Mouse (Mus musculus) bone marrow macrophage, adult 2 months (primary cell): Measurements from ENCODE around the gene Ppp2r5d. TPM values are rescaled to one million over a fixed set of nuclear protein-coding genes. Genes with fewer than 3 reads are reported as not detected.

Experiments
- H3K27ac ChIP-seq: 2 replicates; pipeline ENCODE4 v1.5.1; 2012; ENCODE audit warnings: low read depth, low read length; ENCODE audit not compliant: insufficient read depth
- H3K4me1 ChIP-seq: 2 replicates; pipeline ENCODE4 v1.6.1; 2012; ENCODE audit warnings: low read length; ENCODE audit not compliant: control insufficient read depth, insufficient read depth
- H3K4me3 ChIP-seq: 2 replicates; pipeline ENCODE4 v1.5.1; 2012; ENCODE audit warnings: mild to moderate bottlenecking, low read length, moderate library complexity; ENCODE audit not compliant: insufficient read depth
- CTCF ChIP-seq: IDR thresholded peaks from 2 replicates; pipeline ENCODE4 v1.5.1; 2012; ENCODE audit warnings: low read depth, mild to moderate bottlenecking, low read length, moderate library complexity
- POLR2A ChIP-seq: IDR thresholded peaks from 2 replicates; pipeline ENCODE4 v1.6.1; 2012; ENCODE audit warnings: mild to moderate bottlenecking, low read depth, low read length, borderline replicate concordance
- polyA plus RNA-seq: library from polyadenylated mRNA; stranded (reverse); fragments of >200 nt; gene quantifications from 2 replicates; pipeline ENCODE4 v1.2.4, GENCODE M21; 2012; ENCODE audit not compliant: missing spikeins, insufficient read depth, insufficient read length

Ppp2r5d gene
- polyA plus RNA-seq, 1 experiment, result 38.2 TPM

DNA sequence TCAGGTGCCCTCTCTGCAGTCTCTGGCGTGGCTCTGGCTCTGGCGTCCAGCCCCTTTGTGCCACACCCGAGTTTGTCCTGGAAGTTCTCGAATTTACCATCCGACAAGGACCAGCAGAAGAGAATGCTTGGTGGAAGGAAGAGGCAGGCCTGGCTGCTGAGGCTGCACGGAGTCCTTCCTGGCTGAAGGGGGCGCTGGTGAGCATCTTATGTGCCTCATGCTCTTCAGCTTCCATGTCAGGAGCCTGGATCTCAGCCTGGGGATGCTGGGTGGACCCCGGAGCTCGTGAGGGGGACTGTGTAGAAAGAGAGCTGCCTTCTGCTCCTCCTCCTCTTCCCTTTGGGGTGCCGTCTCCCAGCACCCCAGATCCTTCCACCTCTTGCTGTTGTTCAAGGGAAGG, 31.2 kb upstream of the Ppp2r5d start:
- H3K4me3 ChIP-seq, result no peak overlapping the region
- 0 out of 2 replicates have a peak, but pooled peaks cover 2% of the 10 kb centered on the region for H3K4me1 ChIP-seq
- TF ChIP-seq POLR2A (no peak), CTCF (peak; percentile 56)
- H3K27ac ChIP-seq, result no peak overlapping the region

DNA sequence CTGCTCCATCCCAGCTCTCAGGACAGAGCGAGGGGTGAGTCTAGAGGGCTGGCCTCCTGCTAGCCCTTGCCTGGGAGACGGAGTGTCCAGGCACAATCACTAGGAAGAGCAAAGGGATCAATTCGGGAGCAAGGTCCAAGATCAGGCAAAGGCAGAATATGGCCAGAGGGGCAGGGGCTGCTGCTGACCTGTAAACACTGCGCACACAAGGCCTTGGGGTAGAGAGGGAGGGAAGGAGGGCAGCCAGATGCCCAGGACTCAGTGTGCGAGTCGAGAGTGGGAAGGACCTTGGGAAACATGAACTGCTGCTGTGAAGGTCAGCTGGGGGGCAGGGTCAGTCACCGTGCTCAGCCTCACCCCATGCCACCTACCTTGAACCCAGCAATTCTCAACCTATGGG, 30.4 kb upstream of the Ppp2r5d start:
- no peak overlapping the region for H3K27ac ChIP-seq
- no peak overlapping the region for H3K4me3 ChIP-seq
- TF ChIP-seq POLR2A (no peak), CTCF (no peak)
- 0 out of 2 replicates have a peak, but pooled peaks cover 2% of the 10 kb centered on the region for H3K4me1 ChIP-seq

DNA sequence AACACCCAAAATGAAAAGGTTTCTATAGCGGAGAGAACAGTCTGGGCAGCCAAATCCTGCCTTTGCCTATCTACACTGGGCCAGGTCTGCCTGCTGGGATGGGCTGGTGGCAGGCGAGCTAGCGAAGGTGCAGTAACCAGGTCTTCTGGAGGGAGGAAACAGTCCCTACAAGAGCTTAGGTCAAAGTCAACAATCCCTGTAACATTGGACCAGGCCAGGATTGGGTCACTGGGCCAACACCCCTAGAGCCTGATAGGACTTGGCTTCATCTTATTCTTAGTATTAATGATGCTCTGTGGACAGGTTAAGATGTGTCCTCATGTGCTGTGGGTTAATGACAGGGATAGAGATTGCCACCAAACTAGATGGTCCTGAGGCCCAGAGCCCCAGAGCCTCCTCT, 29.1 kb upstream of the Ppp2r5d start:
- H3K27ac ChIP-seq, result no peak overlapping the region
- H3K4me3 ChIP-seq, result no peak overlapping the region
- no peak for TF ChIP-seq CTCF
- H3K4me1 ChIP-seq, result 0 out of 2 replicates have a peak, but pooled peaks cover 2% of the 10 kb centered on the region

DNA sequence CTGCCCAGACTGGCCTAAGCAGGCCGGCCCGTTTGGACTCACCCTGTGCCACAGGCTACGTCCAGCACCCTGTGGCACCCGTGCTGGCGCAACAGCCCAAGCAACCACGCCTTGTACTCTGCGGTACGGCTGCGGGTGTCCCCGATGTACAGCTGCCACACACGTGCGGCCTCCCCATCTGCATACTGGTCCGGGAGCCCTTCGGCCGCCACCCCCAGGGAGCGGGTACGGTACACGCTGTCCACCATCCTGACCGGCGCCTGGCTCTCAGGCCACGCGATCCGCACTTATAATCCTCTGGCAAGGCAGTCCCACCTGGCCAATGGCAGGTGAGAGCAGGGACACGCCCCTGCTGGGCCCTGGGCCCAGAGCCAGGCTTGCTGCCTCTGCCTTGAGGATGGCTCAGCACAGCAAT, 24.0 kb upstream of the Ppp2r5d start, which contains the start of gene Gnmt:
Gnmt (minus strand) TSS at position 265 of the 415 bp plus-strand sequence.
- Histone ChIP-seq H3K4me1 (0 out of 2 replicates have a peak, but pooled peaks cover 2% of the 10 kb centered on the region), H3K27ac (no peak within 1 kb of the TSS), H3K4me3 (no peak within 1 kb of the TSS)
- TF ChIP-seq POLR2A (no peak), CTCF (no peak)

DNA sequence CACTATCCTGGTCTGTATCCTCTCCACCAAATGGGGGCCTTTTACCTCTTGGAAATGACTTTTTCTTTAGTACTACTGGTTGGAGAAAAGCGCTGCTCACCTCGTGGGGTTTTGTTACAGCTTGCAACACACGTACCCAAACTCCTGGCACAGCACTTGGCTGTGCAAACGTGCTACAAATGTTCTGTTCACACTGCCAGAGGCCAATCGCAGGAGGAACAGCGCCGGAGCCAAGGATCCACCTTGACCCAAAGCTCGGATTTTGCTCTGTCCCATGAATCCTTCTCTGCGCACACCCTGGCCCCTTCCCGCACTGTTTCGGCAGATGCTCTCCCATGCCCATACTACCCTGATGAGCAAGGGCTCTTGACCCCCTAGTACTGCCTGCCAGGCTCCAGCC, 23.6 kb upstream of the Ppp2r5d start:
- Histone ChIP-seq H3K4me1 (0 out of 2 replicates have a peak, but pooled peaks cover under 1% of the 10 kb centered on the region), H3K4me3 (no peak overlapping the region), H3K27ac (no peak overlapping the region)
- TF ChIP-seq POLR2A, result no peak
- no peak for TF ChIP-seq CTCF

DNA sequence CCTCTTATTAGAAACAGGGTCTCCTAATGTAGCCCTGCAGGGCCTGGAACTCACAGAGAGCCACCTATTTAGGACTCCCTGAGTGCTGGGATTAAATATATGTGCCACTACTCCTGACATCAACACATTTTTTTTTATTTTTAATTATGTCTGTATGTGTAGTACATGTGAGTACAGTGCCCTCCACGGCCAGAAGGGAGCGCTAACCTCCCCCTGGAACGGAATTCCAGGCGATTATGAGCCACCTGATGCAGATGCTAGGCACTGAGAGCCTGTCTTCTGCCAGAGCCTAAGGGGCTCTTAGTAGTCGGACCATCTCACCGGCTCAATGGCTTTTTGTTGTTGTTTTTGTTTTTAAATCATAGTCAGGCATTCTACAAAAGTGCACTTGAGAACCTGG, 23.1 kb upstream of the Ppp2r5d start:
- H3K4me3 ChIP-seq, result no peak overlapping the region
- no peak overlapping the region for H3K27ac ChIP-seq
- no peak for TF ChIP-seq POLR2A
- 0 out of 2 replicates have a peak, but pooled peaks have one; percentile 9 for TF ChIP-seq CTCF
- no peaks in the 10 kb centered on the region for H3K4me1 ChIP-seq

DNA sequence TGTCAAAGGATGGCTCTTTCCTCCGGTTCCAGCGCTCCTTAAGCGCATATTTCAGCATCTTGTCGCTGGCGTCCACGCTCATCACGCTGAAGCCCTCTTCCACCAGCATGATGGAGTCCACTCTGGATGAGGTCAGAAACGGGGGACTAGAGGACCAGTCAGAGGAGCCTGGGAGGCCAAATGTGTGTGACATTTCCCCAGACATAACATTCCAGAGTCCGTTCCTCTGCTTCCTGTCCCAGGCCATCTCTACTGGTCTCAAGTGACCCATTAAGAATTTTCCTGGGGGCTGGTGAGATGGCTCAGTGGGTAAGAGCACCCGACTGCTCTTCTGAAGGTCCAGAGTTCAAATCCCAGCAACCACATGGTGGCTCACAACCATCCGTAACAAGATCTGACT, 22.4 kb upstream of the Ppp2r5d start:
- Histone ChIP-seq H3K27ac (no peak overlapping the region), H3K4me1 (no peaks in the 10 kb centered on the region), H3K4me3 (no peak overlapping the region)
- no peak for TF ChIP-seq POLR2A
- no peak for TF ChIP-seq CTCF

DNA sequence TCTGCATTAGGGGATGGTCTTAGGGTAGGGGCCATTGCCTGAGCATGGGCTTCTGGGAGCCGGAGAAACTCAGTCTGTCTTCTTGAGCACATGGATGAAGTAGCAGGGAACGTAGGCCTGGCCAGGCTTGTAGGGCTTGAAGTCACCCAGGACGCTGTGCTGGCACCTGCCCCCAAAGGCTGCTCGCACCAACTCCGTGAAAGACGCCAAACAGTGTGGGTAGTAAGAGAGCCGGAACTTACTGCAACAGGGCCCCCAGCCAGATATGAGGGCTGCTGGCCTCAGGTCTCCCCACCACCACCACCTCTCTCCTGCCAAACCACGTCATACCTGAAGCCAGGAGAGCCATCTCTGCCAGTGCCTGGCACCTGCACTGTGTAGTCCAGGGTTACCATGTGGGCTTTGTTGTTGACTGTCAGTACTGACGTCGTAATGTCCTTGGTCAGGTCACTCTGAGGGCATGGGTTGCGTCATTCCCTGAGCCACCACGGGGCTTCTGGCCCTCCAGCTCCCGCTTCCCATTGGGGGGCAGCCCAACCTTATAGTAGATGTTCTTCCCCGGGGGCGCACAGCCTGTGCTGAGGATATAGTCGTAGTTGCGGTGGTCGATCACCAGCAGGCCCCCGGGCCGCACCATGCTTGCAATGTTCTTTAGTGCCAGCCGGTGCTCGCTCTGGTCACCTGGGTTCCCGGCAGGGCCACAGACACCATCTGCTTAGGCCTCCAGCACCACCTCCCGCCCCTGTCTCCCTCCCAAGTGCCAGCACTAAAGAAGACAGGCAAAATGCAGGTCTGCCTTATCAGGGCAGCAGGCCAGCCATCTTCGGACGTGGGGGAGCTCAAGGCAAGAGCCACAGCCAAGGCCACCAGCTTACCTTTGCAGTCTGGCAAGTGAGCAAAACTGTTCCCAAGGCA, 21.1 kb upstream of the Ppp2r5d start:
- no peaks in the 10 kb centered on the region for H3K4me1 ChIP-seq
- H3K27ac ChIP-seq, result no peak overlapping the region
- H3K4me3 ChIP-seq, result no peak overlapping the region
- no peak for TF ChIP-seq POLR2A
- no peak for TF ChIP-seq CTCF

DNA sequence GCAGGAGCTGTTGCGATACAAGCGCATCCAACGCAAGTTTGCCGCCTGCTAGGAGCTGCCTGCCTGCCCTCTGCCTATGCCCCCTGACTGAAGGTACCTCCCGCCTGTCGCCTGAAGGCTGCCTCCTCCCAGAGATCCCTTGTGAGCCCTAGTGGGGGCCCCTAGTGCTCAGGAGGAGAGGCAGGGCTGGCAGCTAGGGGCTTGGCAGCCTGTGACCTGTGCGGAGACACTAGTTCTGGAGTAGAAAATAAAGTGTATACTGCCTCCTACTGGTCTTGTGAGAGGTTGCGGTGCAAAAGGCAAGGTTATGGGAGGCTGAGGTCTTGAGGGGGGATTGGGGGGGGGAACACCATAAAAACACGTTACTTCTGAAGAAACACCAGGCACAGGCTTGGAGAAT, 20.4 kb upstream of the Ppp2r5d start:
- H3K4me1 ChIP-seq, result no peaks in the 10 kb centered on the region
- TF ChIP-seq POLR2A (no peak), CTCF (peak; percentile 57; the same call in 1 of the 2 replicates)
- H3K27ac ChIP-seq, result no peak overlapping the region
- no peak overlapping the region for H3K4me3 ChIP-seq

DNA sequence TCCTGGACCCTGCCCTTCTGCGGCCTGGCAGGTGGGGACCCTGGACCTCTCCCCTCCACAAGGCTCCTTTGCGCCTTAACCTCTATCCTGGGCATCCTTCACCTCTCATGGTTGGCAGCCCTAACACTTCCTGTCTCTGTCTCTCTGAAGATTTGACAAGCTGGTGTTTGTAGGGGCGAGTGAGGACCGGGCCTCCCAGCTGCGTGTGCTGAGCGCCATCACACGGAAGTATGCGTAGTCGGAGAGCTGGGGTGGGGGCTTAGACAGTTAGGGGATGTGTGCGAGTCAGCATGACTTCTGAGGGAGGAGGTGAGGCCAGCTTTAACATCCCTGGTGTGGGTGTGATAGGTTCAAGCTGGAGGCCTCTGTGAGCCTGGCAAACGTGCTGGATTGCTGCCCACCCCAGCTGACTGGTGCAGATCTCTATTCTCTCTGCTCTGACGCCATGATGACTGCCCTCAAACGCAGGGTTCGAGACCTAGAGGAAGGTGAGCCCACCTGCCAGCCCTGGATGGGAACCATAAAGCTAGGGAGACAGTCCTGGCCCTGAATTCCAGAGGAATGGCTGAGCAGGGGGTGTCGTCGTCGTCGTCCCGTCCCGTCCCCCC, 19.7 kb upstream of the Ppp2r5d start:
- Histone ChIP-seq H3K4me3 (no peak overlapping the region), H3K27ac (no peak overlapping the region), H3K4me1 (no peaks in the 10 kb centered on the region)
- TF ChIP-seq POLR2A (no peak), CTCF (no peak)
